Comparison of ENCODE assay signal across 9 mouse cellular contexts in genomic region chr13:45008150-45008549, GRCm38 (mm10). TPM values are rescaled to one million over a fixed set of nuclear protein-coding genes. Genes with fewer than 3 reads are reported as not detected.
DNase-seq lines count a peak whose midpoint lies in the region; ATAC-seq and TF ChIP-seq lines count a peak whose summit lies in the region.
"Had no signal": no experiment of that assay in that cellular context is flagged by ENCODE, and none has a peak within 500 bp of the region (broad histone marks: within the 10 kb centered on the region; RNA-seq: fewer than 3 reads in every experiment).

No protein-coding gene starts in this region.

- no peaks in the 10 kb centered on the region for H3K36me3 ChIP-seq in hindbrain, embryonic 11.5 days (ENCODE audit: control insufficient read depth, insufficient read depth, low read length)
- no peaks in the 10 kb centered on the region for H3K36me3 ChIP-seq in hindbrain, embryonic 16.5 days (ENCODE audit: control insufficient read depth, insufficient read depth, low read length)
- H3K36me3 ChIP-seq in ES-Bruce4 (ENCODE audit: control insufficient read depth, insufficient read depth, low read length, poor library complexity, severe bottlenecking) = no peaks in the 10 kb centered on the region
- H3K36me3 ChIP-seq: lung, embryonic 15.5 days had no signal

- no peak for ATAC-seq in hindbrain, embryonic 11.5 days (ENCODE audit: low FRiP score)
- ATAC-seq in hindbrain, embryonic 16.5 days = no peak
- no peak for ATAC-seq in frontal cortex, adult (ENCODE audit: low TSS enrichment)

- H3K27me3 ChIP-seq in hindbrain, embryonic 11.5 days (ENCODE audit: control insufficient read depth, insufficient read depth, low read length) = no peaks in the 10 kb centered on the region
- H3K27me3 ChIP-seq in hindbrain, embryonic 16.5 days (replicated peaks; ENCODE audit: control insufficient read depth, insufficient read depth, low read length) = no peaks in the 10 kb centered on the region
- no peaks in the 10 kb centered on the region; the same call in 1 of the 2 replicates for H3K27me3 ChIP-seq in ES-Bruce4 (ENCODE audit: control insufficient read depth, insufficient read depth, low read length, poor library complexity, severe bottlenecking)
- H3K27me3 ChIP-seq: lung, embryonic 15.5 days had no signal

- TF ChIP-seq CTCF in ES-Bruce4 (IDR thresholded peaks at IDR 0.05; ENCODE audit: low read depth, low read length) = peak; percentile 41

- no peak overlapping the region for H3K27ac ChIP-seq in hindbrain, embryonic 11.5 days (ENCODE audit: low read depth, low read length)
- no peak overlapping the region for H3K27ac ChIP-seq in hindbrain, embryonic 16.5 days (ENCODE audit: low read depth, low read length)
- H3K27ac ChIP-seq in ES-Bruce4 (ENCODE audit: insufficient read depth, low read length) = no peak overlapping the region
- H3K27ac ChIP-seq: lung, embryonic 15.5 days had no signal

- H3K9ac ChIP-seq in hindbrain, embryonic 11.5 days (ENCODE audit: low read depth, low read length) = no peak overlapping the region
- no peak overlapping the region for H3K9ac ChIP-seq in hindbrain, embryonic 16.5 days (ENCODE audit: low read depth, low read length)
- H3K9ac ChIP-seq in ES-Bruce4 (ENCODE audit: low read depth, poor library complexity, severe bottlenecking) = no peak overlapping the region
- H3K9ac ChIP-seq: lung, embryonic 15.5 days had no signal

- no peak for TF ChIP-seq EP300 in ES-Bruce4 (IDR thresholded peaks at IDR 0.05; ENCODE audit: insufficient read depth, low read depth, low read length)

- WGBS in hindbrain, embryonic 11.5 days = 86% methylated on average over 7 of the region's 7 CpGs
- WGBS in hindbrain, embryonic 16.5 days = 81% methylated on average over 7 of the region's 7 CpGs

- TF ChIP-seq POLR2A in ES-Bruce4 (IDR thresholded peaks at IDR 0.05; ENCODE audit: insufficient read depth, low read length) = no peak

- no peak overlapping the region for H3K4me3 ChIP-seq in hindbrain, embryonic 11.5 days (ENCODE audit: low read depth, low read length)
- no peak overlapping the region for H3K4me3 ChIP-seq in hindbrain, embryonic 16.5 days (ENCODE audit: low read length)
- no peak overlapping the region for H3K4me3 ChIP-seq in ES-Bruce4 (ENCODE audit: low read depth, low read length)
- H3K4me3 ChIP-seq: lung, embryonic 15.5 days had no signal

- H3K9me3 ChIP-seq in hindbrain, embryonic 11.5 days (ENCODE audit: control insufficient read depth, low read length) = no peaks in the 10 kb centered on the region
- no peaks in the 10 kb centered on the region for H3K9me3 ChIP-seq in hindbrain, embryonic 16.5 days (ENCODE audit: control insufficient read depth, low read length)
- peaks cover 21% of the 10 kb centered on the region; the same call in 1 of the 2 replicates for H3K9me3 ChIP-seq in ES-Bruce4 (replicated peaks; ENCODE audit: control insufficient read depth, insufficient read depth, low read length, poor library complexity, severe bottlenecking)
- H3K9me3 ChIP-seq: lung, embryonic 15.5 days had no signal

- DNase-seq in hindbrain, embryonic 11.5 days (ENCODE audit: low spot score) = peak; percentile 43
- peak; percentile 52 for DNase-seq in c-Kit-positive CD71-positive TER-119-positive erythroid progenitor cells, embryonic 14.5 days (ENCODE audit: low spot score)
- peak; percentile 35 to 61 for DNase-seq in lung, postnatal 4 days
- DNase-seq in thymus, postnatal 36 days = peak; percentile 62 to 65
- no peak for DNase-seq in left cerebral cortex, adult 18-20 months (ENCODE audit: low spot score in 2 of 2)

- H3K4me2 ChIP-seq in hindbrain, embryonic 11.5 days (replicated peaks; ENCODE audit: low read depth, low read length) = no peak overlapping the region
- H3K4me2 ChIP-seq in hindbrain, embryonic 16.5 days (ENCODE audit: low read length) = no peak overlapping the region
- H3K4me2 ChIP-seq: lung, embryonic 15.5 days had no signal

- H3K4me1 ChIP-seq in hindbrain, embryonic 11.5 days (replicated peaks; ENCODE audit: control insufficient read depth, insufficient read depth, low read length) = no peaks in the 10 kb centered on the region
- no peaks in the 10 kb centered on the region for H3K4me1 ChIP-seq in hindbrain, embryonic 16.5 days (ENCODE audit: control insufficient read depth, insufficient read depth, low read depth, low read length)
- H3K4me1 ChIP-seq in ES-Bruce4 (ENCODE audit: control insufficient read depth, insufficient read depth, low read length) = no peaks in the 10 kb centered on the region
- H3K4me1 ChIP-seq: lung, embryonic 15.5 days had no signal

RNA-seq across cellular contexts. Expression of gene Dtnbp1, which starts 6.2 kb away (rescaled TPM):
- 69.2 and 74.0 TPM in 2 replicates for polyA plus RNA-seq in hindbrain, embryonic 11.5 days (2014; fragmentation: Nextera tagmentation; extraction: Ambion mirVana)
- polyA plus RNA-seq in hindbrain, embryonic 16.5 days (2015; fragmentation: Nextera tagmentation; extraction: Ambion mirVana) = 128 and 133 TPM in 2 replicates
- polyA plus RNA-seq in ES-Bruce4 (2011; ENCODE audit: insufficient read depth, insufficient read length, low read depth, missing spikeins) = 15.9 and 21.6 TPM in 2 replicates
- 10 to 100 TPM; 79.6 to 81.2 TPM for total RNA-seq in left cerebral cortex, adult 18-20 months (2021)

Comparison
In these comparisons a context has a peak if more than half of its experiments do, and no peak if none do; other contexts are left out.
1. DNase-seq: peak in hindbrain, embryonic 11.5 days (single experiment), c-Kit-positive CD71-positive TER-119-positive erythroid progenitor cells, embryonic 14.5 days (single experiment), lung, postnatal 4 days (2 of 2) and thymus, postnatal 36 days (2 of 2); none in left cerebral cortex, adult 18-20 months (0 of 2).